Mouse (Mus musculus) fat pad, adult 2 months (tissue): Measurements from ENCODE around the gene Cspg4.
"Not testable (repeated sequence)": the region's sequence is repeated elsewhere in the genome, so short reads cannot be mapped to it uniquely, and the experiment has no call there.

Source experiments
- DNase-seq: peaks from one replicate; pipeline ENCODE4 v3.0.0-alpha.2; 2011; ENCODE audit warnings: low read depth, low spot score; ENCODE audit errors: extremely low read depth

Gene Cspg4

DNA sequence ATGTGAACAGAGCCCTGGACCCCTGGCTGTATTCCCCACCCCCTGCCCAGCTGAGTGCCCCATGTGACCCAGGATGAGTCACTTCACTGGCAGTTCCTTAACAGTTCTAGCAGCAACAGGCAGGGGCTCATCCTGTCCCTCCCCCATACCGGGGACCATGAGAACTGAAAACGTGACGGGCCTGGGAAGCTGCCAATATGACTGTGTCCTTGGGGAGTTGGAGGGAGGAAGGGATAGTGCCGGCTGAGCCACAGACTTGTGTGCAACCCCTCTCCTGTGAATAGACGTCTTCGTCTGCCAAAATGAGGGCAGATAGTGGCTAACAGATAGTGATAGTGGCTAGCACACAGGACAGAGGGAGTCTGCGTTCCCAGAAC is 59.8 kb downstream of the Cspg4 start:
- DNase-seq: no peak

DNA sequence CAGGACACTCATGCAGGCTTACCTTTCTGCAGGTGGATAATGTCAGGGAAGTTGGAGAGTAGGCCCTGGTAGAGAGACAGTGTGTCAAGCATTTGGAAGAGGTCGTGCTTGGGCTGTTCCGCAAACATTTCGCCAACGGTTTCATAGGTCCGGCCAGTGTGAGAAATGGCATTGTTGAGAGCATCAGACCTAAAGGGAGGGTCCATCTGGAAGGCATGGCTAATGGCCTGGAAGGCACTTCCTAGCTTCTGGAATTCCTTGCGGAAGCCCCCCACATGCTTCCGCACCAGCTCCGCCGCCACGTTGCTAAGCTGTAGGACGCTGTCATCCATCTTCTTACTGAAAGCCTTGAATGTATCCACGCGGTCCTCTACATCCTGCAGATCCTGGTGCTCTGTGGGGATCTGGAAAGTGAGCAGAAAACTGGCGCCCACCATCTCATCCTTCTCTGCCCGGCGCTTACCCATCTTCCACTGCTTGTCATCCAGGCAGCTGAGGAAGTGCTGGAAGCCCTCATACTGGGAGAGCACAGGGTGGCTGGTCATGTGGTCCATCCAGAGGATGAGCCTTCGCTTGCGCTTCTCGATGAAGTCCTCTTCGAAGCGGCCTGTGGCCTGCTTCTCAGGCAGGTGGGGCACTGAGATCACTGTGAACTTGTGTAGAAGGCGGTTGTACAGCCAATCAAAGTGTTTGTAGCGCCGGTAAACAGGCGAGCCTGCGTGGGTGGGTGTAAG is 60.6 kb downstream of the Cspg4 start:
- no peak for DNase-seq

DNA sequence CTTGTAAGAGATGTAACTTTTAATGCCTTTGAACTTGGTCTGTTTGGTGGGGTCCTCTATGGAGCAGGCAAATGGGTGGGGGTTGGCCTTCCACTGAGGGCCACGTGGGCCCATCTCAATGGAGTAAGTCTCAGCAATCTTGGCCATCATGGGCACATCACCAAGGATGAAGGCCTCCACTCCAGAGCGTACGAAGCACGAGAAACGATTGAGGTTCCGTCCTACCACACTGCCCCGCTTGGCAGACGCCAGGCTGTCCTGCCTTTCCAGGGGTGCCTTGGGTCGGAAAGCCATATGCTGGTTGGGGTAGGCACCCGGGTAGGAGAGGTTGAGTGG is 61.2 kb downstream of the Cspg4 start:
- no peak for DNase-seq

DNA sequence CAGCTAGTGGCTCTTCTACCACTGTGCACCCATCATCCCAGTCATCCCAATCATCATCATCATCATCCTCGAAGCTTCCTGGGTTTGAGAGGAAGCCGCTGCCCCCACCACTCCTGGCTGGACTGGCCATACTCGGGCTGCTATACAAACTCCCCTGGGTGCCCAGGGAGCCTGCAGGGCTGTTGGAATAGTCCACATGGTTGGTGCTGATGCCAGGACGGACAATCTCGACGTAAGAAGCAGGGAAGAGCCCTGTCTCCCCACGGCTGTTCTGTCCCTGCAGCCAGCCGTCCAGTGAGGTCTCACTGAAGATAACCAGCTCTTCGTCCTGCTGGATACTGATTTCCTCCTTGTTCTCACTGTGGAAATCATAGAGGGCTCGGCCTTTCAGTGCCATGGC is 61.6 kb downstream of the Cspg4 start:
- DNase-seq: no peak

DNA sequence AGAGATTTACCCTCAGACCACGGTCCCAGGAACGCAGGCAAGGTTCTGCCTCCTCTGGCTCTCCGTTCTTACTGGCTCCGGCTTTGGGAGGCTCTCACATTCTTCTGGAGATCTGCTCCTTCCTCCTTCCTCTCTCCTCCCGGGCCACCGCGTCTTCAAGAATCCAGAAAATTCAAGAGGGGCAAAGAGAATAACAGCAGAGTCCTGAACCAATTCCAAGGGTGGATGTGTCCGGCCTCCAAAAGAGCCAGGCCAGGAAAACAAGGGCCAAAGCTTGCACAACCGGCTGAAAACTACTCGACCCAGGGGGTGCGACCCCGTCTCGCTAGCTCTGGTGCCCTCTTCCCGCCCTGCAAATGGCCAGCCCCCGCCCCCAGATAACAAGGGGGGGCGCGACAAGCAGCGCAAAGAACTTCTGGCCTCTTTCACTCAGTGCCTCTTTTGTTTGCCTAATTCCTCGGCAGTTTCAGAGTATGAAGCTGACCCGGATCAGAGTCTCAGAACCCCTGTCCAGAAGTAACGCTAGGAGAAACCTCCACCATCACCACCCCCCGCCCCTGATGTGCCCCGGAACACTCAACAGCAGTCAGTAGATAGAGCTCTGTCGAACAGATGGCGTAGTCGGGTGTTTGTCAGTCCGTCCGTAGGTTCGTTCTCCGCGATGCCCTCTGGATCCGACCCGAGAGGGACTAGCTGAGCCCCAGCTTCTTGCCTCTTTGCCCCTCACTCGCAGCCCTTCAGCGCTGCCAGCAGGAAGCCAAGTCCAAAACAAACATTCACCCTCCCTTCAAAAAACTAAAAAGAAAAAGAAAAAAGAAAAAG is 62.6 kb downstream of the Cspg4 start:
- no peak for DNase-seq

DNA sequence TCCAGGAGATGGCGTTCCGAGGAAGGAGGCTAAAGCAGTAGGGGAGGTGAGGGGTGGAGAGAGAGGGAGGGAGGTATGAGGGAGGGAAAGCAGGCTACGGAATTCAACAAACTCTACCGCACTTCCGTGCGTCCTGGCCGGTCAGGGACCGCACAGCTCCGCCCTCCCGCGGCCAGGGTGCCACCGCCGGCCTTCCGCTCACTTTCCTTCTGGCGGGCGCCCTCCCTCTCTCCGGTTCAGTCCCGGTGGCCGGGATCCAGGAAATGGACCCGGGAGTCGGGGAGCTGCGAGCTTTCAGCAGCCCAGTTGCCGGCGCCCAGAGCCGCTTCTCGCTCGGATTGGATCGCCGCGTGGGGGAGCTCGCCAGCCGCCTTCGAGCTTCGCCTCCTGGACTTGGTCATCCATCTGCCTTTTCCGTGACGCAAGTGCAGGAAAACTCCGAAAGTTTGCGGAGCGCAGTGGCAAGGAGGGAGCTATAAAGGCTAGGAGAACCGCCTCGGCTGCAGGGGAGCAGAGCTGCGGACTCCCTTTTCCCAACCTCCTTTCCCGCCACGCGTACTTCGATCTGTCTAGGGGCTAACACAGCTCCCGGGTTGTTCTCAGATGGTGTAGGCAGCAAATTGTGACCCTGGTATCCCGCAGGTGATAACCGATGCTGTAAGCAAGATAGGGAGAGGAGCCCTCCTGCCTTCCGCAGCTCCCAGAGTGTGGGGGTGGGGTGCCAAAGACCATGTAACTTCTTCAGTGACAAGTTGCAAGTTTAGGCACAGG is 63.4 kb downstream of the Cspg4 start, which contains the start of gene Snx33:
TSS of gene Snx33 (minus strand) at position 331 of the 771 bp plus-strand sequence.
- DNase-seq: no peak

DNA sequence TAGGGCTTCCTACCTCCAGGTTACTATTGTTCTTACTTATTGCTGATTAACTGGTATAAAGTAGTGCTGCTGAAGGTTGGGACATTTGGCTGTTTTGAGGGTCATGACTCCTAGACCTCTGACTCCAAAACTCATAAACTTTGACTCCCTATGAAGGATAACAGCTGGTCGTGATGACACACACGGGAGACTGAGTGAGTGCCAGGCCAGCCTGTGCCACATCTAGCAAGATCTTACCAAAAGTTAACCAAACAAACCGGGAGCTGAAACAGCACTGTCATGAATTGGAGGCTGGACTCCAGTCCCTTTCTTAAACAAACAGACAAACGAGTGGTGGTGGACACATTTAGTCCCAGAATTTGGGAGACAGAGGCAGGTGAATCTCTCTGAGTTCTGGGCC is 64.7 kb downstream of the Cspg4 start:
- DNase-seq: no peak

DNA sequence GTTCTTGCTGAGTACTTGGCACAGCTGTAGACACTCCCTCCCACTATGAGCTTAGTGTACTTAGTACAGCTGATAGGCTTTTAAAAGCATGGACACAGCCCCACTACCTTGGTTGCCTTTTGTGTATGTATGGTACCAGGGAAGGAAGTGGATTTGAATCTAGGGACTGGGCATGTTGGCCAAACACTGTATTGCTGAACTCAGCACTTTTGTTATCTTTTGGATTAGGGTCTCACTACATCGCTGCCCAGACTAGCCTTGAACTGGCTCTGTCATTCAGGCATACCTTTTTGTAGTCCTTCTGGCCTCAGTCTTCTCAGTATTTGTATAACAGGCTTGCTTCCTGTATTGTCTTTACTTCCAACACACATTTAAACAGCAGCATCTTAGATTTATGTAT is 65.7 kb downstream of the Cspg4 start:
- DNase-seq: no peak

DNA sequence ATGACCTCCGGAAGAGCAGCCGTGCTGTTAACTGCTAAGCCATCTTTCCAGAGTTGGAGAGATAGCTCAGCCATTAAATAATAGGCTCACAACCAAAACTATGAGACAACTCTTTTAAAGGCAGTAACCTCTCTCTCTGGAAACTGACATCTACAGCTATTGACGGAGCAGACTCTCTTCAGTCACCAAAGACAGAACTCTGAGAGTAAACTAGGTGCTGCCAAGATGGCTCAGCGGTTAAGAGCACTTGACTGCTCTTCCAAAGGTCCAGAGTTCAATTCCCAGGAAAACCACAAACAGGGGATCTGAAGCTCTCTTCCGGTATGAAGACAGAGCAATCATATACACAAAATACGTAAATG is 72.0 kb downstream of the Cspg4 start:
- DNase-seq: no peak

DNA sequence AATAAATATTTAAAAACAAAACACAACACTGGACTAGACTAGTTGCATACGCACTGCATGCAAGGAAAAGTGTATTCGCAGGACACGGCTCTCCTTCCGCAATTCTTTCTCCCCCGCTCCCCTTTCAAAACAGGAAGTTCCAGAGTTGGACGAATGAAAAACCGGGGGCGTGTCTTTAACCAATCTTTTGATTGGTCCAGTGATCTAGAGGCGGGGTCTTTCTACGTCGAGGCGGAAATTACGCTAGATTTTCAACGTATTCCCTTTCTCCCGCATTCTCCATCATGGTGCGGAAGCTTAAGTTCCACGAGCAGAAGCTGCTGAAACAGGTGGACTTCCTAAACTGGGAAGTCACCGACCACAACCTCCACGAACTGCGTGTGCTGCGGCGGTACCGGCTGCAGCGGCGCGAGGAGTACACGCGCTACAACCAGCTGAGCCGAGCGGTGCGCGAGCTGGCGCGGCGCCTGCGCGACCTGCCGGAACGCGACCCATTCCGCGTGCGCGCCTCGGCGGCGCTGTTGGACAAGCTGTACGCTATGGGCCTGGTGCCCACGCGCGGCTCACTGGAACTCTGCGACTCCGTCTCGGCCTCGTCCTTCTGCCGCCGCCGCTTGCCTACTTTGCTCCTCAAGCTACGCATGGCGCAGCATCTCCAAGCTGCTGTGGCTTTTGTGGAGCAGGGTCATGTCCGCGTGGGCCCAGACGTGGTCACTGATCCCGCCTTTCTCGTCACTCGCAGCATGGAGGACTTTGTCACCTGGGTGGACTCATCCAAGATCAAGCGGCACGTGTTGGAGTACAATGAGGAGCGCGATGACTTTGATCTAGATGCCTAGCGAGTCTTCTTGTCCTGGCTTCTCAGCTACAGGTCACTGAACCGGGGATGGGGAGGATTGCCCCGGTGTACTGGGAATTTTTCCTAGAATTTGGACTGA is 72.7 kb downstream of the Cspg4 start, which contains the start of gene Imp3:
TSS of gene Imp3 (plus strand) at position 253 of the 938 bp plus-strand sequence.
- DNase-seq: peak; percentile 84

DNA sequence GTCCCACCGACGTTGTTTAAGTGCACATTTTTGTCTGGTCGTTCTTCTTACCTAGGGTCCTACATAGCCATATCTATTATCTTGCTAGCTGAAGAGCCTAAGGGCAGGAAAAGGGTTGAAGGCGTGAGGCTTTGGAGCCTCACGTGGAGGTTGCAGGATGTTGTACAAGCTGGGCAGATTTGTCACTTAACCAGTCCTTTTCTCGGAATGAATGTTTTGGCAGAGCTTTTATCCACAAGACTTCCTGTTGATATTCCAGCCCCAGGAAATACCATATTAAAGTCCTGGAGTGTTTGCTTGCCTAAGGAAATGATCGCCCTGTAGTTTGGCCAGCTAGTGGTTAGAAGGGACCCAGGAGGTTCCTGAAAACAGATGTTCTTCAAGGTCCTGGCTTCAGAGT is 73.5 kb downstream of the Cspg4 start:
- no peak for DNase-seq

DNA sequence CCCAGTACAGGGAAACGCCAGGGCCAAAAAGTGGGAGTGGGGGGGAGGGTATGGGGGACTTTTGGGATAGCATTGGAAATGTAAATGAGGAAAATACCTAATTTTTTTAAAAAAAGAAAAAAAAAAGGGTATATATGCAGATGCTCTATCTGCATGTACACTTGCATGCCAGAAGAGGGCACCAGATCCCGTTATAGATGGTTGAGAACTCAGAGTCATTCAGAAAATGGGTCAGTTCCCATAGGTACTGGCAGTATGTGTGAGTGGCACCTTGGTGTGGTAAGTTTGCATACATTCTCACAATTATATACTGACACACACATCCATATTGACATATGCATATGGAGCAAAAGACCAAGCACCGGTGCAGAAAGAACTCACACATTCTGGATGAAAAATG is 82.6 kb downstream of the Cspg4 start:
- DNase-seq: not testable (repeated sequence)

DNA sequence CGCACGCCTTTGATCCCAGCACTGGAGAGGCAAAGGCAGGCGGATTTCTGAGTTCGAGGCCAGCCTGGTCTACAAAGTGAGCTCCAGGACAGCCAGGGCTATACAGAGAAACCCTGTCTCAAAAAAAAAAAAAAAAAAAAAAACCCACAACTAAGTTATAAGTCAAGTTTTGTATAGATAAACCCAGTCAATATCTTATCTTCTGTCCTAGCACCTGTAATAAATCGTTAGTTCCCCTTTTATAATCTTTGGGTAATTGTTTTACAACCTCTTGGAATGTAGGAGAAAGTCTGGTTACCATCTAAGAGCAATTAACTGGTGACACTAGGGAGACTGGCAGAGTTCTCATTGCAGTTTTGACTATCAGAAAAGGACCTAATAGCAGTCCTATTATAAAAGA is 83.9 kb downstream of the Cspg4 start:
- DNase-seq: not testable (repeated sequence)
